Mouse (Mus musculus) ES-E14 (cell line): ENCODE measurements around the gene Exoc6.

Source experiments
- CHD2 ChIP-seq: IDR thresholded peaks from 2 replicates; pipeline ENCODE4 v1.6.1; 2014; ENCODE audit warnings: mild to moderate bottlenecking, low read depth, low read length, inconsistent platforms
- MAFK ChIP-seq: IDR thresholded peaks from 2 replicates; pipeline ENCODE4 v1.6.1; 2014; ENCODE audit warnings: mild to moderate bottlenecking, low read depth, low read length, inconsistent platforms; ENCODE audit not compliant: insufficient read depth

DNA sequence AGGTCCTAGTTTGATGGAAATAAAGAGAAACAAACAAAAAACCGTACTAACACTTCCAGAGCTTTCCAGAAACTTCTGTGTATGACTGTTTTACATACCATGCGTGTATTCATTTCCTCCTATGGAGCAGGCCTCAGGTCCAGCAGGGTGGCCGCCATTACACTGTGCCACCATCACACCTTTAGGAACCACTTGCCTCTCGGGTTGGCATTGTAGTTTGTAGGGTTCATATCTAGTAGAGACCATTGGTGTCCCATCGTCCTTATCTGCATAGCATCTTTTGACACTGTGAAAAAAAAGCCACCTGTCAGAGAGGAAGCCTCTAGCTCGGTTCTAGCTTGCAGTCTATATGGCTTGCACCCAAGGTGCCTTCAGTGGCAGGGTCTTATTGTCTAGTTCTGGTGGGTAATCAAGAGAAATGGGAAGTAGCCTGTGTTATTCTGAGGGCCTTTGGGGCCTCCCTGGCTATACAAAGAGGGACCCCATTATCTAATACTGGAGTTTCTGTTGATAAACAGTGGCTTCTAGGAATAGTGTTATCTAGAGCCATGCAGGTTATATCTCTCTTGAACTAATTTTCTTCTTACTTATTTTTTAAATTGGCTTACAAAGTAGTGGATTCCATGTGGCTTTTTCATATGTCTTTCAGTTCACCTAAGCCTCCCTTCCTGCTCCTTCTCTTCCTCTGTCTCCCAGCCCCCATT, 5.8 kb downstream of the Exoc6 start:
- TF ChIP-seq CHD2 (no peak), MAFK (no peak)
